21 mouse cellular contexts compared by ENCODE assay signal in the genomic region with DNA sequence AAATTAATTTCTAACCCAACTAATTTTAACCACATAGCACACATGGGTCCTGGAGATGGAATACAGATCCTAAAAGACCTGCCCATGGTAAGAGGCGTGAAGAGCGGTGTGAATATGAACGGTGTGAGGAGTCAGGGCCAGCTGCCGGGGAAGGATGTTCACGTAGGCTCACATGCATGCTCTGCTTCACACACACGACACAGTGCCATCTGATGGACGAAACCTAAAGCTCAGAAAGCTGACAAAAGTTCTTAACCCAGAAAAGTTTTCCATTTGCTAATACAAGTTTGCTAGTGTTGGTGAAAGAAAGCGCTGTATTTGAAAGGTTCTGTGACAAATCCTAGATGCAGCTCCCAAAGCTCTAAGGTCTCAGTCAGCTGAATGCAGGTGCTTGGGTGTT. TPM values are rescaled to one million over a fixed set of nuclear protein-coding genes. Genes with fewer than 3 reads are reported as not detected.
A peak's percentile ranks its signal among the peaks of the same experiment; 100 is the strongest.
DNase-seq lines count a peak whose midpoint lies in the region; ATAC-seq and TF ChIP-seq lines count a peak whose summit lies in the region.
"Had no signal": no experiment of that assay in that cellular context is flagged by ENCODE, and none has a peak within 500 bp of the region (broad histone marks: within the 10 kb centered on the region; RNA-seq: fewer than 3 reads in every experiment).

No protein-coding gene starts in this region.

- no peaks in the 10 kb centered on the region for H3K4me1 ChIP-seq in intestine, embryonic 14.5 days (replicated peaks; ENCODE audit: control insufficient read depth, insufficient read depth, low read length)
- H3K4me1 ChIP-seq in intestine, embryonic 15.5 days (replicated peaks), result no peaks in the 10 kb centered on the region
- H3K4me1 ChIP-seq in midbrain, embryonic 14.5 days (ENCODE audit: control insufficient read depth, insufficient read depth, low read length), result no peaks in the 10 kb centered on the region
- H3K4me1 ChIP-seq in midbrain, embryonic 10.5 days, result no peaks in the 10 kb centered on the region
- no peaks in the 10 kb centered on the region for H3K4me1 ChIP-seq in stomach, postnatal 0 days (replicated peaks; ENCODE audit: control insufficient read depth, insufficient read depth)
- no peaks in the 10 kb centered on the region for H3K4me1 ChIP-seq in kidney, embryonic 16.5 days (ENCODE audit: insufficient read depth, low read length)
- H3K4me1 ChIP-seq: forebrain, embryonic 15.5 days; lung, embryonic 15.5 days; neural tube, embryonic 12.5 days had no signal

- 82% methylated on average over 8 of the region's 8 CpGs for WGBS in intestine, embryonic 14.5 days
- WGBS in intestine, embryonic 15.5 days, result 80% methylated on average over 8 of the region's 8 CpGs
- WGBS in midbrain, embryonic 14.5 days, result 78% methylated on average over 8 of the region's 8 CpGs
- 86% methylated on average over 8 of the region's 8 CpGs for WGBS in midbrain, embryonic 10.5 days
- WGBS in stomach, postnatal 0 days, result 75% methylated on average over 8 of the region's 8 CpGs
- 81% methylated on average over 8 of the region's 8 CpGs for WGBS in kidney, embryonic 16.5 days

- no peak overlapping the region for H3K4me3 ChIP-seq in intestine, embryonic 14.5 days (ENCODE audit: low read depth, low read length)
- H3K4me3 ChIP-seq in intestine, embryonic 15.5 days (replicated peaks), result no peak overlapping the region
- H3K4me3 ChIP-seq in midbrain, embryonic 14.5 days (replicated peaks; ENCODE audit: low read depth, low read length), result no peak overlapping the region
- H3K4me3 ChIP-seq in midbrain, embryonic 10.5 days, result no peak overlapping the region
- H3K4me3 ChIP-seq in stomach, postnatal 0 days (ENCODE audit: low read depth, low read length), result no peak overlapping the region
- H3K4me3 ChIP-seq in kidney, embryonic 16.5 days (ENCODE audit: low read length), result no peak overlapping the region
- H3K4me3 ChIP-seq: forebrain, embryonic 15.5 days; lung, embryonic 15.5 days; neural tube, embryonic 12.5 days had no signal

- DNase-seq in embryo, embryonic 10.5 days (ENCODE audit: low spot score), result peak; percentile 17
- DNase-seq in embryo, embryonic 11 days, result no peak
- peak; percentile 38 for DNase-seq in intestine, embryonic 14.5 days (ENCODE audit: low spot score)
- DNase-seq in midbrain, embryonic 14.5 days, result peak; percentile 37
- no peak for DNase-seq in midbrain, embryonic 10.5 days (ENCODE audit: low spot score)
- DNase-seq in stomach, postnatal 0 days (ENCODE audit: low spot score), result no peak
- DNase-seq: adrenal gland, postnatal 36 days; B cell, adult 2 months; gastrocnemius, postnatal 10 days; heart, postnatal 36 days; kidney, postnatal 25 days; right cerebral cortex, postnatal 14 days; thymus, postnatal 4 days had no signal

- H3K4me2 ChIP-seq in intestine, embryonic 14.5 days (ENCODE audit: low read length), result no peak overlapping the region
- no peak overlapping the region for H3K4me2 ChIP-seq in intestine, embryonic 15.5 days (replicated peaks)
- no peak overlapping the region for H3K4me2 ChIP-seq in midbrain, embryonic 14.5 days (ENCODE audit: low read length)
- H3K4me2 ChIP-seq in stomach, postnatal 0 days (replicated peaks; ENCODE audit: low read depth), result no peak overlapping the region
- no peak overlapping the region for H3K4me2 ChIP-seq in kidney, embryonic 16.5 days (replicated peaks; ENCODE audit: low read depth, low read length)
- H3K4me2 ChIP-seq: forebrain, embryonic 15.5 days; heart, embryonic 11.5 days; lung, embryonic 15.5 days; neural tube, embryonic 12.5 days had no signal

- ATAC-seq in intestine, embryonic 14.5 days (replicated peaks; ENCODE audit: low FRiP score, low TSS enrichment, low read depth), result no peak
- ATAC-seq in intestine, embryonic 15.5 days, result no peak
- ATAC-seq in midbrain, embryonic 14.5 days (ENCODE audit: low FRiP score, low TSS enrichment), result no peak
- no peak for ATAC-seq in stomach, postnatal 0 days (ENCODE audit: low FRiP score, low TSS enrichment)
- no peak for ATAC-seq in kidney, embryonic 16.5 days (ENCODE audit: low FRiP score, low TSS enrichment)
- ATAC-seq: forebrain, embryonic 15.5 days; inflammation-experienced regulatory T-cells, adult 6 months had no signal

- H3K9me3 ChIP-seq in intestine, embryonic 14.5 days (ENCODE audit: control insufficient read depth, low read length), result no peaks in the 10 kb centered on the region
- H3K9me3 ChIP-seq in intestine, embryonic 15.5 days, result no peaks in the 10 kb centered on the region
- H3K9me3 ChIP-seq in midbrain, embryonic 14.5 days (ENCODE audit: control insufficient read depth, low read length), result no peaks in the 10 kb centered on the region
- no peaks in the 10 kb centered on the region for H3K9me3 ChIP-seq in midbrain, embryonic 10.5 days (replicated peaks)
- no peaks in the 10 kb centered on the region for H3K9me3 ChIP-seq in stomach, postnatal 0 days (ENCODE audit: control insufficient read depth, low read length)
- H3K9me3 ChIP-seq in kidney, embryonic 16.5 days (ENCODE audit: low read length), result no peaks in the 10 kb centered on the region
- H3K9me3 ChIP-seq: forebrain, embryonic 15.5 days; G1E; lung, embryonic 15.5 days; neural tube, embryonic 12.5 days had no signal

- TF ChIP-seq CTCF in stomach, postnatal 0 days (IDR thresholded peaks at IDR 0.05; ENCODE audit: low read depth), result peak; percentile 54

- TF ChIP-seq EP300 in stomach, postnatal 0 days (optimal IDR thresholded peaks at IDR 0.05), result no peak

- H3K9ac ChIP-seq in intestine, embryonic 14.5 days (ENCODE audit: low read length), result no peak overlapping the region
- no peak overlapping the region for H3K9ac ChIP-seq in intestine, embryonic 15.5 days
- no peak overlapping the region for H3K9ac ChIP-seq in midbrain, embryonic 14.5 days (replicated peaks; ENCODE audit: low read length)
- no peak overlapping the region for H3K9ac ChIP-seq in stomach, postnatal 0 days (ENCODE audit: low read length)
- H3K9ac ChIP-seq in kidney, embryonic 16.5 days (replicated peaks; ENCODE audit: low read length), result no peak overlapping the region
- H3K9ac ChIP-seq: forebrain, embryonic 15.5 days; lung, embryonic 15.5 days; neural tube, embryonic 12.5 days had no signal

- no peaks in the 10 kb centered on the region for H3K27me3 ChIP-seq in intestine, embryonic 14.5 days (replicated peaks; ENCODE audit: control insufficient read depth, insufficient read depth, low read length)
- no peaks in the 10 kb centered on the region for H3K27me3 ChIP-seq in intestine, embryonic 15.5 days (replicated peaks)
- no peaks in the 10 kb centered on the region for H3K27me3 ChIP-seq in midbrain, embryonic 14.5 days (ENCODE audit: control insufficient read depth, insufficient read depth, low read length)
- no peaks in the 10 kb centered on the region for H3K27me3 ChIP-seq in midbrain, embryonic 10.5 days (ENCODE audit: low read depth, poor library complexity, severe bottlenecking)
- no peaks in the 10 kb centered on the region for H3K27me3 ChIP-seq in stomach, postnatal 0 days (ENCODE audit: control insufficient read depth, insufficient read depth, low read length)
- H3K27me3 ChIP-seq in kidney, embryonic 16.5 days (ENCODE audit: insufficient read depth, low read length), result no peaks in the 10 kb centered on the region
- H3K27me3 ChIP-seq: forebrain, embryonic 15.5 days; lung, embryonic 15.5 days; neural tube, embryonic 12.5 days had no signal

- peaks cover 41% of the 10 kb centered on the region for H3K36me3 ChIP-seq in intestine, embryonic 14.5 days (ENCODE audit: control insufficient read depth, insufficient read depth, low read length)
- H3K36me3 ChIP-seq in intestine, embryonic 15.5 days, result no peaks in the 10 kb centered on the region
- peaks cover 54% of the 10 kb centered on the region for H3K36me3 ChIP-seq in midbrain, embryonic 14.5 days (ENCODE audit: control insufficient read depth, insufficient read depth, low read length)
- H3K36me3 ChIP-seq in midbrain, embryonic 10.5 days, result peaks cover 33% of the 10 kb centered on the region
- peaks cover 6% of the 10 kb centered on the region; the same call in 1 of the 2 replicates for H3K36me3 ChIP-seq in stomach, postnatal 0 days (ENCODE audit: control insufficient read depth, insufficient read depth, low read length)
- peaks cover 43% of the 10 kb centered on the region for H3K36me3 ChIP-seq in kidney, embryonic 16.5 days (ENCODE audit: insufficient read depth, low read length)

- no peak overlapping the region for H3K27ac ChIP-seq in intestine, embryonic 14.5 days (ENCODE audit: low read depth)
- no peak overlapping the region for H3K27ac ChIP-seq in intestine, embryonic 15.5 days
- no peak overlapping the region for H3K27ac ChIP-seq in midbrain, embryonic 14.5 days (replicated peaks; ENCODE audit: low read depth, low read length)
- H3K27ac ChIP-seq in midbrain, embryonic 10.5 days (replicated peaks), result no peak overlapping the region
- H3K27ac ChIP-seq in stomach, postnatal 0 days (replicated peaks), result no peak overlapping the region
- H3K27ac ChIP-seq in kidney, embryonic 16.5 days (ENCODE audit: low read length), result no peak overlapping the region
- H3K27ac ChIP-seq: forebrain, embryonic 15.5 days; lung, embryonic 15.5 days; neural tube, embryonic 12.5 days had no signal

RNA-seq across cellular contexts. Expression of gene Coq8a, which starts 48.2 kb away (rescaled TPM):
- polyA plus RNA-seq in intestine, embryonic 14.5 days (2014; fragmentation: Nextera tagmentation; extraction: Ambion mirVana), result 11.4 and 12.4 TPM in 2 replicates
- polyA plus RNA-seq in intestine, embryonic 15.5 days (2015; fragmentation: Nextera tagmentation; extraction: Ambion mirVana), result 20.4 and 22.1 TPM in 2 replicates
- polyA plus RNA-seq in midbrain, embryonic 14.5 days (2014; fragmentation: Nextera tagmentation; extraction: Ambion mirVana), result 2.0 and 2.1 TPM in 2 replicates
- 0.90 and 1.3 TPM in 2 replicates for polyA plus RNA-seq in midbrain, embryonic 10.5 days (2016; fragmentation: Nextera tagmentation; extraction: Ambion mirVana)
- 25.6 and 29.8 TPM in 2 replicates for polyA plus RNA-seq in stomach, postnatal 0 days (2015; fragmentation: Nextera tagmentation; extraction: Ambion mirVana)
- polyA plus RNA-seq in kidney, embryonic 16.5 days (2015; fragmentation: Nextera tagmentation; extraction: Ambion mirVana), result 17.7 and 21.8 TPM in 2 replicates

Comparison
In these comparisons a context has a peak if more than half of its experiments do, and no peak if none do; other contexts are left out.
1. DNase-seq: peak in embryo, embryonic 10.5 days (single experiment), intestine, embryonic 14.5 days (single experiment) and midbrain, embryonic 14.5 days (single experiment); none in embryo, embryonic 11 days (single experiment), midbrain, embryonic 10.5 days (single experiment) and stomach, postnatal 0 days (single experiment).